Mouse (Mus musculus) CH12.LX (cell line): ENCODE results near the gene Nnat. TPM values are rescaled to one million over a fixed set of nuclear protein-coding genes. Genes with fewer than 3 reads are reported as not detected.
A peak's percentile ranks its signal among the peaks of the same experiment; 100 is the strongest.

Experiments
- DNase-seq: peaks from one replicate; pipeline ENCODE4 v3.0.0-alpha.2; 2013; ENCODE audit errors: extremely low read depth
- H3K27ac ChIP-seq: 2 replicates; pipeline ENCODE4 v1.5.1; 2012; ENCODE audit warnings: low read depth, mild to moderate bottlenecking, control low read depth, moderate library complexity; ENCODE audit not compliant: insufficient read depth
- H3K27me3 ChIP-seq: replicated peaks from 2 replicates; pipeline ENCODE3; 2012; ENCODE audit warnings: inconsistent platforms
- H3K36me3 ChIP-seq, 2 experiments: replicated peaks in 1 of 2; 2 replicates each; pipeline versions ENCODE3 to v1.6.1; 2012; ENCODE audit warnings: inconsistent platforms in 1 of 2, low read length in 1 of 2, mild to moderate bottlenecking in 1 of 2, mixed read lengths in 1 of 2, moderate library complexity in 1 of 2; ENCODE audit not compliant: control insufficient read depth in 1 of 2, insufficient read depth in 1 of 2
- H3K4me1 ChIP-seq, 2 experiments: 2 replicates each; pipeline ENCODE4 v1.6.1; 2012; ENCODE audit warnings: inconsistent platforms in 1 of 2, moderate library complexity in 1 of 2; ENCODE audit not compliant: insufficient read depth in 2 of 2, control insufficient read depth in 1 of 2
- H3K4me2 ChIP-seq: 2 replicates; pipeline ENCODE4 v1.6.1; 2012; ENCODE audit warnings: low read depth, mild to moderate bottlenecking, control low read depth; ENCODE audit not compliant: poor library complexity, insufficient read depth, severe bottlenecking
- H3K4me3 ChIP-seq, 3 experiments: fragments of 150-350 bp in 1 of 3; sonication (generic) in 1 of 3; replicated peaks in 1 of 3; 2 replicates each; pipeline versions ENCODE3 to v1.5.1; 2011 to 2012; ENCODE audit warnings: low read depth in 2 of 3, low read length in 2 of 3, mild to moderate bottlenecking in 2 of 3, moderate library complexity in 2 of 3, control low read depth in 1 of 3, improper control_type of control experiment in 1 of 3, inconsistent platforms in 1 of 3, mixed read lengths in 1 of 3; ENCODE audit not compliant: poor library complexity in 1 of 3
- H3K79me2 ChIP-seq: replicated peaks from 2 replicates; pipeline ENCODE4 v1.6.1; 2012; ENCODE audit warnings: mild to moderate bottlenecking, moderate library complexity; ENCODE audit not compliant: control insufficient read depth, poor library complexity, insufficient read depth, severe bottlenecking; ENCODE audit errors: extremely low read depth
- H3K9ac ChIP-seq: 2 replicates; pipeline ENCODE4 v1.6.1; 2012; ENCODE audit warnings: low read depth, mild to moderate bottlenecking, control low read depth, moderate library complexity; ENCODE audit not compliant: insufficient read depth
- H3K9me3 ChIP-seq: replicated peaks from 2 replicates; pipeline ENCODE3; 2012; ENCODE audit warnings: low read length, inconsistent platforms, mixed read lengths
- BHLHE40 ChIP-seq: IDR thresholded peaks from 2 replicates; pipeline ENCODE4 v1.6.1; 2011; ENCODE audit warnings: mild to moderate bottlenecking, low read depth, low read length, improper control_type of control experiment
- CHD2 ChIP-seq: IDR thresholded peaks from 2 replicates; pipeline ENCODE4 v1.6.1; 2011; ENCODE audit warnings: low read length, improper control_type of control experiment
- CTCF ChIP-seq, 2 experiments: IDR thresholded peaks in 1 of 2; conservative IDR thresholded peaks in 1 of 2; 2 replicates each; pipeline ENCODE4 v1.5.1; 2011 to 2012; ENCODE audit warnings: low read depth in 2 of 2, low read length in 2 of 2, improper control_type of control experiment in 1 of 2, inconsistent platforms in 1 of 2, mild to moderate bottlenecking in 1 of 2, moderate library complexity in 1 of 2
- ELF1 ChIP-seq: IDR thresholded peaks from 2 replicates; pipeline ENCODE4 v1.6.1; 2014; ENCODE audit warnings: low read depth, mild to moderate bottlenecking, inconsistent platforms, low read length, improper control_type of control experiment
- EP300 ChIP-seq: IDR thresholded peaks from 2 replicates; pipeline ENCODE4 v1.6.1; 2011; ENCODE audit warnings: low read length, improper control_type of control experiment
- MAFK ChIP-seq: IDR thresholded peaks from 2 replicates; pipeline ENCODE4 v1.6.1; 2011; ENCODE audit warnings: low read length, improper control_type of control experiment; ENCODE audit not compliant: insufficient replicate concordance
- MAX ChIP-seq: IDR thresholded peaks from 2 replicates; pipeline ENCODE4 v1.6.1; 2011; ENCODE audit warnings: low read length, improper control_type of control experiment
- MXI1 ChIP-seq: IDR thresholded peaks from 2 replicates; pipeline ENCODE4 v1.6.1; 2011; ENCODE audit warnings: mild to moderate bottlenecking, low read depth, low read length, improper control_type of control experiment
- POLR2A ChIP-seq: IDR thresholded peaks from 2 replicates; pipeline ENCODE4 v1.6.1; 2011; ENCODE audit warnings: low read depth, mild to moderate bottlenecking, improper control_type of control experiment, low read length
- RAD21 ChIP-seq: IDR thresholded peaks from 2 replicates; pipeline ENCODE4 v1.6.1; 2011; ENCODE audit warnings: low read depth, mild to moderate bottlenecking, low read length, improper control_type of control experiment, moderate library complexity
- RCOR1 ChIP-seq: conservative IDR thresholded peaks from 2 replicates; pipeline ENCODE4 v1.6.1; 2012; ENCODE audit warnings: low read depth, mild to moderate bottlenecking, inconsistent platforms, low read length, improper control_type of control experiment
- SIN3A ChIP-seq: IDR thresholded peaks from 2 replicates; pipeline ENCODE4 v1.6.1; 2012; ENCODE audit warnings: low read length, improper control_type of control experiment, inconsistent platforms
- TBP ChIP-seq: conservative IDR thresholded peaks from 2 replicates; pipeline ENCODE4 v1.6.1; 2011; ENCODE audit warnings: low read depth, low read length, improper control_type of control experiment
- UBTF ChIP-seq: IDR thresholded peaks from 2 replicates; pipeline ENCODE4 v1.6.1; 2012; ENCODE audit warnings: low read depth, mild to moderate bottlenecking, inconsistent platforms, low read length, improper control_type of control experiment, moderate library complexity
- USF2 ChIP-seq: conservative IDR thresholded peaks from 2 replicates; pipeline ENCODE4 v1.6.1; 2011; ENCODE audit warnings: low read depth, low read length, improper control_type of control experiment
- ZC3H11A ChIP-seq: IDR thresholded peaks from 2 replicates; pipeline ENCODE4 v1.6.1; 2012; ENCODE audit warnings: low read depth, mild to moderate bottlenecking, inconsistent platforms, low read length, improper control_type of control experiment
- ZKSCAN1 ChIP-seq: IDR thresholded peaks from 2 replicates; pipeline ENCODE4 v1.6.1; 2012; ENCODE audit warnings: low read depth, inconsistent platforms, low read length, improper control_type of control experiment, borderline replicate concordance
- ZMIZ1 ChIP-seq: IDR thresholded peaks from 2 replicates; pipeline ENCODE4 v1.6.1; 2012; ENCODE audit warnings: low read depth, mild to moderate bottlenecking, inconsistent platforms, low read length, improper control_type of control experiment
- dilution Hi-C: fragments of 300-500 bp; cut with MboI; formaldehyde crosslinking; loops from 2 replicates; pipeline ENCODE4 v1.14.3; 2020; ENCODE audit warnings: low sequenced_read_pairs; ENCODE audit not compliant: extremely low pct_unique_long_range_greater_than_20kb, extremely low pct_ligation_motif_present
- in situ Hi-C: fragments of 300-500 bp; cut with MboI; formaldehyde crosslinking; loops from 3 replicates; pipeline ENCODE4 v1.14.3; 2019; ENCODE audit warnings: low sequenced_read_pairs, low pct_ligation_motif_present, low pct_unique_long_range_greater_than_20kb, mixed read lengths
- polyA plus RNA-seq: library from polyadenylated mRNA; unstranded; fragments of >175 nt; gene quantifications from 2 replicates; pipeline ENCODE4 v1.2.1, GENCODE M21; 2012; ENCODE audit warnings: low read depth; ENCODE audit not compliant: insufficient read length
- total RNA-seq, 2 experiments: library from RNA; depleted of rRNA; stranded (reverse); fragments of 300-350 nt in 1 of 2; fragments of >200 nt in 1 of 2; gene quantifications; 2 replicates each; pipeline ENCODE4 v1.2.3; 2012 to 2014

Gene Nnat
- total and polyA plus RNA-seq, 3 experiments = 0.76 to 0.84 TPM; not detected in 1

DNA sequence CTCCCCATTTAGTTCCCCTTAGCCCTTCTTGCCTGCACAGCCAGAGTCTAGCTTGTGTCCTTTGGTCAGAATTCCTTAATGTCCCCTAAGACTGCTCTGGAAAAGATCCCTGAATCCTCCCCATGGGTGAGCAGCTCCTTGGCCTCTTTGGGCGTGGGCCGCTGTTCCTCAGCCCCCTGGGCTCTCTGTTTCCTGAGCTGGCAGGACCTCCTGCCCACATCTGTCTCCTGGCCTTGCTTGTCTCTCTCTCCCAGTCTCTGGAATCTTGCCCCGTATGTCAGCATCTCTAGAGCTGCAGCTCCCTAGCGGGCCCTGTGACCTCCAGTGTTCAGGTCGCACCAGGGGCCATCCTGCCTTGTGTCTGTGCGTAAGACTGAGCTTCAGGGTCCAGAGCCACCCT is 40.4 kb upstream of the Nnat start:
- Histone ChIP-seq H3K27ac (no peak overlapping the region), H3K36me3 (no peaks in the 10 kb centered on the region), H3K4me1 (0 out of 4 replicates have a peak, but pooled peaks cover 0 to 5% of the 10 kb centered on the region in 2 experiments), H3K9me3 (no peaks in the 10 kb centered on the region), H3K4me2 (no peak overlapping the region), H3K9ac (no peak overlapping the region), H3K79me2 (no peaks in the 10 kb centered on the region), H3K27me3 (peaks cover 84% of the 10 kb centered on the region), H3K4me3 (no peak overlapping the region)
- in situ Hi-C loops = no loop called here
- dilution Hi-C loops = no loop called here
- no peak for TF ChIP-seq MAX
- TF ChIP-seq ZKSCAN1 = no peak
- no peak for TF ChIP-seq RAD21
- TF ChIP-seq RCOR1 = no peak
- TF ChIP-seq MXI1 = no peak
- TF ChIP-seq SIN3A = no peak
- TF ChIP-seq ZC3H11A = no peak
- DNase-seq = no peak

DNA sequence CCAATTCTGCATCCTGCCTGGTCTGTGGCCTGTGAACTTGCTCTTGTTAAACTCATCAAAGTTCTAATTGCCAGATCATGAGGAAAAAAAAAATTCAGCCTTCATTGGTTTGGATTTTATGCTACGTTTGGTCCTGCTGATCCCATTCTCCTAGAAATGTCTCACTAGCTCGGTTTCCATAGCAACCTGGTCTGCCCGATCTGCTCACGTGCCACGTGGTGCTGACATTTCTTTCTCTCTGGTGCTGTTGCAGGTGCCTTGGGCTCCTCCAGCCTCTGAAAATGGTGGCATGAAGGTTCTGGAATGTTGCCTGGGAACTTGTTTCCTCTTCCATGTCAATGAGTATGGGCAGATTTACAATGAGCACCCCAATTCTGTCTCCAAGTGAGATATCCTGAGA is 39.4 kb upstream of the Nnat start:
- no peak overlapping the region for H3K4me2 ChIP-seq
- no peak for DNase-seq
- H3K4me1 ChIP-seq = 0 out of 4 replicates have a peak, but pooled peaks cover 0 to 5% of the 10 kb centered on the region in 2 experiments
- in situ Hi-C loops = no loop called here
- H3K27me3 ChIP-seq = peaks cover 84% of the 10 kb centered on the region
- no peaks in the 10 kb centered on the region for H3K9me3 ChIP-seq
- no peak overlapping the region for H3K27ac ChIP-seq
- no peaks in the 10 kb centered on the region for H3K79me2 ChIP-seq
- TF ChIP-seq ZMIZ1 = no peak
- TF ChIP-seq USF2 = no peak
- TF ChIP-seq CHD2 = no peak
- no peak for TF ChIP-seq ZKSCAN1
- peak; percentile 62 for TF ChIP-seq BHLHE40
- no peak for TF ChIP-seq TBP
- no peak for TF ChIP-seq CTCF (conservative IDR thresholded peaks at IDR 0.05 in 1 of 2, IDR thresholded peaks at IDR 0.05 in 1 of 2; ENCODE audit: low read depth in 2 of 2, low read length in 2 of 2)
- no peak for TF ChIP-seq RCOR1
- TF ChIP-seq EP300 = no peak
- H3K36me3 ChIP-seq = no peaks in the 10 kb centered on the region
- no peak overlapping the region for H3K4me3 ChIP-seq
- no peak overlapping the region for H3K9ac ChIP-seq
- dilution Hi-C loops = no loop called here

- Histone ChIP-seq H3K9ac (no peak overlapping the region), H3K36me3 (no peaks in the 10 kb centered on the region), H3K4me1 (0 out of 4 replicates have a peak, but pooled peaks cover 0 to 5% of the 10 kb centered on the region in 2 experiments), H3K9me3 (no peaks in the 10 kb centered on the region), H3K4me2 (no peak overlapping the region), H3K4me3 (no peak overlapping the region), H3K27me3 (peaks cover 84% of the 10 kb centered on the region), H3K27ac (no peak overlapping the region), H3K79me2 (no peaks in the 10 kb centered on the region)
- TF ChIP-seq RCOR1 (no peak), BHLHE40 (no peak), POLR2A (no peak), MAFK (no peak), MAX (no peak), USF2 (no peak), MXI1 (no peak), ELF1 (no peak), UBTF (no peak), SIN3A (no peak), CHD2 (no peak)
- dilution Hi-C loops = no loop called here
- in situ Hi-C loops = no loop called here
- DNase-seq = no peak
Measured at GRCm38 (mm10) chr2:157522556-157522955, 37.3 kb upstream of the Nnat start.
